Mouse (Mus musculus) kidney, adult 2 months (tissue): Measurements from ENCODE around the gene Ptgdr2. TPM values are rescaled to one million over a fixed set of nuclear protein-coding genes. Genes with fewer than 3 reads are reported as not detected.
A peak's percentile ranks its signal among the peaks of the same experiment; 100 is the strongest.

Experiments used
- DNase-seq: peaks from one replicate; pipeline ENCODE4 v3.0.0; 2021
- H3K27ac ChIP-seq: fragments of 200-500 bp; 2 replicates; pipeline ENCODE4 v1.5.1; 2012; ENCODE audit warnings: low read depth, low read length, control low read depth, inconsistent platforms; ENCODE audit not compliant: insufficient read depth
- H3K27me3 ChIP-seq: fragments of 200-500 bp; replicated peaks from 2 replicates; pipeline ENCODE4 v1.6.1; 2012; ENCODE audit warnings: mild to moderate bottlenecking, moderate library complexity, low read length, inconsistent platforms; ENCODE audit not compliant: control insufficient read depth, insufficient read depth
- H3K36me3 ChIP-seq: fragments of 200-500 bp; 2 replicates; pipeline ENCODE4 v1.6.1; 2012; ENCODE audit warnings: mild to moderate bottlenecking, moderate library complexity, low read length, inconsistent platforms; ENCODE audit not compliant: control insufficient read depth, insufficient read depth
- H3K4me1 ChIP-seq: fragments of 200-500 bp; 2 replicates; pipeline ENCODE4 v1.6.1; 2011; ENCODE audit warnings: low read length; ENCODE audit not compliant: control insufficient read depth, insufficient read depth
- H3K4me3 ChIP-seq: fragments of 200-500 bp; 2 replicates; pipeline ENCODE4 v1.5.1; 2011; ENCODE audit warnings: mild to moderate bottlenecking, low read depth, low read length, control low read depth; ENCODE audit not compliant: insufficient read depth
- CTCF ChIP-seq: fragments of 200-500 bp; conservative IDR thresholded peaks from 2 replicates; pipeline ENCODE4 v1.5.1; 2011; ENCODE audit warnings: low read depth, mild to moderate bottlenecking, control low read depth, low read length, moderate library complexity, mixed read lengths; ENCODE audit not compliant: insufficient read depth, insufficient read length
- POLR2A ChIP-seq: fragments of 200-500 bp; IDR thresholded peaks from one replicate; pipeline ENCODE4 v1.6.1; 2011; ENCODE audit warnings: low read depth, low read length, control low read depth
- WGBS: fragments of 180-500 bp; shearing (Covaris S2); methylation state at CpG from one replicate; pipeline ENCODE4 v1.1.7; 2018; 5-methylcytosine and 5-hydroxymethylcytosine counted together
- polyA plus RNA-seq: library from polyadenylated mRNA; depleted of rRNA; stranded (reverse); fragments of >200 nt; gene quantifications from 2 replicates; pipeline ENCODE4 v1.2.3, GENCODE M21; 2012

Ptgdr2 gene
- polyA plus RNA-seq, 1 experiment: 0.05 TPM

DNA sequence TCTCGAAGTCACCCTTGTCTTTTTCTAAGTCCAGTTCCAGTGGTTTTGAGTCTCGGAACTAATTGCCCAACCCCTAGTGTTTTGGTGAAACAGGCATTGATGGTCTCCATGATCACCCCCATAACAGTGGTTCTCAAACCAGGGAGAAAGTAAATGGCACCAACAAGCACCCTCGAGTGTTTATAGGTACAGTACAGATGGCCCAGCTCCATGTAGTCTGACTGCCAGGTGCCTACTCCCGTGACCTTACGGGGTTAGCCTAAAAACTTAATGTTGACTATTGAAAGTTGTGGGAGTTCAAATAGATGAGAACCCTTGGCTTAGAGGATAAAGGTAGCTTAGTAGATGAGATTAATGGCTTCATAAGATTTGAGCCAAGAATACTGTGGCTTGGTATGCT, 35.9 kb upstream of the Ptgdr2 start:
- H3K36me3 ChIP-seq: peaks cover 4% of the 10 kb centered on the region; the same call in 1 of the 2 replicates
- TF ChIP-seq POLR2A: no peak
- TF ChIP-seq CTCF: no peak
- WGBS: 94% methylated on average over 5 of the region's 5 CpGs
- DNase-seq: no peak
- H3K4me1 ChIP-seq: peaks cover 16% of the 10 kb centered on the region; the same call in 1 of the 2 replicates
- no peak overlapping the region for H3K4me3 ChIP-seq
- no peak overlapping the region for H3K27ac ChIP-seq
- H3K27me3 ChIP-seq: no peaks in the 10 kb centered on the region

DNA sequence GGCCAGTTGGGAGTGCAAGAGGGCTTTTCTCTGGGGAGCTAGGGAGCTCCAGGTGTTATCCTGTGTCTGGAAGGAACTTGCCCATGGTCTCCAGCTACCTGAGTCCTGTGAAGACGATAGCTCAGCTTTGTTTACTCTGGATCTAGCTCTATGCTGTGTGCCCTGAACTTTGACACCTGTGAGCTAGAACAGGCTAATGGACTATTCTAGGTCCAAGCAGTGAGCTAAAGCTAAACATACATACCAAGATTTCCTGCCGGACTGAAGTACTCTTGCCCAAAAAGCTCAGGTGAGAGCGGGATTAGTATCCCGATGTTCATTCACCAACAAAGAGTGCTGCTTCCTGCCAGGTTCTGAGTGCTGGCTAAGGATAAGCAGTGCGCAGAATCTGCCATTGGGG, 32.4 kb upstream of the Ptgdr2 start:
- 68% methylated on average over 5 of the region's 5 CpGs for WGBS
- peak overlapping the region; percentile 30; the same call in 1 of the 2 replicates for H3K27ac ChIP-seq
- H3K27me3 ChIP-seq: no peaks in the 10 kb centered on the region
- TF ChIP-seq CTCF (no peak), POLR2A (no peak)
- no peak overlapping the region for H3K4me3 ChIP-seq
- H3K36me3 ChIP-seq: peaks cover 4% of the 10 kb centered on the region; the same call in 1 of the 2 replicates
- peaks cover 13% of the 10 kb centered on the region; the same call in 1 of the 2 replicates for H3K4me1 ChIP-seq
- peak; percentile 9 for DNase-seq

DNA sequence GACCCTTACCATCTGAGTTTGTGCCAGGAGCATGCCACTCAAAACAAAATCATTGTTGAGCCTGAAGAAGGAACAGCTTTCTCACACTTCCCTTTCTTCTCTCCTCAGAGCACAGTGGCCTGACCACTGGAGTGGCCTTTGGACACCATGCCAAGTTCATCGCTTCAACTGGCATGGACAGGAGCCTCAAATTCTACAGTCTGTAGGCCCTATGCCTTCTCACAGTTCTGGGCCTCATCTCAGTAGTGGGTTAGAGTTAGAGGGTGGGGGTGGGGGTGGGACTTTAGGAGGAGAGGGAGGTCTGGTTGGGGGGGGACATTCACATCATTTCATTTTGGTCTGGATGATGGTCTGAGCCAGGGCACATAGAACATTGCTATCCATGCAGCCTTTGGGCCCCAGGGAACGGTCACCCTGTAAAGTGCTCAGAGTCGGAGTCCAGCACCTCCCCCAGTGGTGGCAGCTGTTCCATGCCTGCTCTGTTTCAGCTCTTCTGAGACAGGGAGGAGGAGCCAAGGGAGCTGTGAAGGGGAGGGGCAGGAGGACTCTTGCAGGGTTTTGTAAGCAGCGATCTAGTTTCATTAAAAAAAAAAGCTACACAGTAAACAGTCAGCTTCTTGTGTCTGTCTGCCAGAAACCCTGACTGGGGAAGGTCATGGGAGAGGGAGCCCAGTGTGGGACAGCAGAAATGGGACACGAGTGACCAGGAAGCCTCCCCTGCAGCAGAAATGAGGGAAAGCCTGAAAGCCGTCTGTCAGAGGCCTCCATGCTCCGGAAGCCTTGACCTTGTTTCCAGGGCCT, 31.8 kb upstream of the Ptgdr2 start:
- Histone ChIP-seq H3K36me3 (peaks cover 4% of the 10 kb centered on the region; the same call in 1 of the 2 replicates), H3K4me3 (no peak overlapping the region), H3K4me1 (peaks cover 13% of the 10 kb centered on the region; the same call in 1 of the 2 replicates), H3K27me3 (no peaks in the 10 kb centered on the region), H3K27ac (peak overlapping the region; percentile 75)
- TF ChIP-seq CTCF: no peak
- TF ChIP-seq POLR2A: no peak
- WGBS: 27% methylated on average over 7 of the region's 7 CpGs
- peak; percentile 85 for DNase-seq

DNA sequence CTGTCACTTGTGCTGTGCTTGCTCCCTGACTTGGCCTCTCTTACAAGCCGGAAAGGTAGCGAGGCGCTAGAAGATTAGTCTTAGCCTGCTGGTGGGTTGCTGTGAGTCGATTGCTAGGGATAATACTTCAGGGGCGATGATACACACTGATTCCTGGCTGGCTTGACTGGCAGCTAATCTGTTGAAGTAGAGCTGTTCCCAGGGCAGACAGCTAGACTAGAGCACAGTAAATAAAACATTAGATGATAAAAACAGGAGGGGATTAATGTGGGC, 31.3 kb upstream of the Ptgdr2 start:
- Histone ChIP-seq H3K27me3 (no peaks in the 10 kb centered on the region), H3K4me3 (no peak overlapping the region), H3K4me1 (peaks cover 13% of the 10 kb centered on the region; the same call in 1 of the 2 replicates), H3K27ac (peak overlapping the region; percentile 75), H3K36me3 (peaks cover 4% of the 10 kb centered on the region; the same call in 1 of the 2 replicates)
- WGBS: 46% methylated on average over 5 of the region's 5 CpGs
- no peak for DNase-seq
- TF ChIP-seq CTCF: no peak
- TF ChIP-seq POLR2A: no peak

DNA sequence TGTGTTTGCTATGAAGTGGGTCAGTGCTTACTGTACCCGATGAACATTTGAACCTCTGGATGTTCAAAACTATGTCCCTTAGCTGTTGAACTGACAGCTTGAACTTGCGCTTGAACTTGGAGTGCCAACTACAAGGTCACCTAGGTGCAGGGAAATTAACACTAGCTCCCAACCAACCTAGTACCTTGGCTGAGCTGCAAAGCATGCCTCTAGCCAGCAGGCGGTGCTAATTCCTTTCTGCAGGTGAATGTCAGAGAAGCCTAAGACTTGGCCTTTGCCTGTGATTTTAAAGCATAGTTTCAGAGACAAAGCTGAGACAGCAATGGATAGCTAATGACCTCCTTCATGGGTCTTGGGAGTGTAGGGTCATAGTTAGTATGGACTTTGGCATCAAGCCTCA, 29.1 kb upstream of the Ptgdr2 start:
- Histone ChIP-seq H3K4me1 (peaks cover 13% of the 10 kb centered on the region; the same call in 1 of the 2 replicates), H3K27ac (no peak overlapping the region), H3K27me3 (no peaks in the 10 kb centered on the region), H3K36me3 (peaks cover under 1% of the 10 kb centered on the region; the same call in 1 of the 2 replicates), H3K4me3 (no peak overlapping the region)
- WGBS: 40% methylated on average over 3 of the region's 3 CpGs
- peak; percentile 73 for DNase-seq
- TF ChIP-seq CTCF (peak; percentile 86), POLR2A (no peak)

DNA sequence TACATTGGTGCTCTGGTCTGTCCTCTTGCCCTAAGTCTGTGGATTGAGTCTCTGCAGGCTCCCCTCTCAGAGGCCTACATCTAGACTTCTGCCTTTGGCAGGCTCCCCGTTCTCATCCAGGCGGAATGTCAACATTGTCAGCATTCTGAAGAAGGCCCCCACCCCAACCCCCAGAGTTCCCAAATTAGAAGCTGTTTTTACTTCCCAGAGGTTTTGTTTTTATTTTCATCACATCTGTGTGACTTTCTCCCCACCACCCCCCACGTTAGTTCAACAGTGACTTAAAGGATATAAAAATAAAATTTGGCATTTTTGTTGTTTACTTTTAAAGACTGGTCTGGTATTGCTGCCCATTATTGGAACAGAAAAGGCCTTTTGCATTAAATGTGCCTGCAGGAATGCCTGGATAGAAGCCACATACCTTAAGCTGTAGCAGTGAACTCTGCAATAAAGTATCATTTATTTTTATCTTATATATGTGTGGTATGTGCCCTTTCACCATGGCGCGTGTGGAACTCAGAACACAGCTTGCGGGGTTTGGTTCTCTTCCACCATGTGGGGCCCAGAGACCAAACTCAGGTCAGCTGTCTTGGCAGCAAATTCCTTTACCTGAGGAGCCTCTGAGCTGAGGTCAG, 27.8 kb upstream of the Ptgdr2 start:
- peak; percentile 38 for DNase-seq
- 60% methylated on average over 6 of the region's 6 CpGs for WGBS
- no peaks in the 10 kb centered on the region for H3K27me3 ChIP-seq
- H3K4me1 ChIP-seq: peaks cover 13% of the 10 kb centered on the region; the same call in 1 of the 2 replicates
- no peaks in the 10 kb centered on the region for H3K36me3 ChIP-seq
- no peak overlapping the region for H3K4me3 ChIP-seq
- H3K27ac ChIP-seq: 0 out of 2 replicates have a peak overlapping the region, but pooled peaks have one; percentile 5
- no peak for TF ChIP-seq POLR2A
- TF ChIP-seq CTCF: no peak

DNA sequence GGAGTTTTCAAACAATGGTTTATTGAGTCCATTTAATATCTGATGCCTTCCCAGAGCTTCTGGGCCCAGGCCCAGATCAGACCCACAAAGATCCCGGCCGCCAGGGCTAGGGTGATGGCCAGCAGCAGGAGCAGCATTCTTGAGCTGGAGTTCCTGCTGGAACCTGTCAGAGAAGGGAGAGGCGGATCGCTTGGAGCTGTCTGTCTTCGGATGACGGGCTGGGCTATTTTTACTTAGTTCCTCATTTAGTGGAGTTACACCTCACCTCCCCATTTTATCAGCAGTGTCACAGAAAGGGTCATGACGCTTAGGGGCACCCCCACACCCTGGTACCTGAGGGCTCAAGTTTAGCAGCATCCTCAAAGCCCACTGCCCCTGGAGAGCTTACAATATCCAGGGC, 22.7 kb upstream of the Ptgdr2 start:
- Histone ChIP-seq H3K36me3 (no peaks in the 10 kb centered on the region), H3K27ac (no peak overlapping the region), H3K4me1 (no peaks in the 10 kb centered on the region), H3K27me3 (no peaks in the 10 kb centered on the region), H3K4me3 (no peak overlapping the region)
- DNase-seq: no peak
- 58% methylated on average over 7 of the region's 7 CpGs for WGBS
- TF ChIP-seq POLR2A: no peak
